Mouse (Mus musculus): Measurements from ENCODE around the gene Nup107. TPM values are rescaled to one million over a fixed set of nuclear protein-coding genes. Genes with fewer than 3 reads are reported as not detected.
"Not testable (repeated sequence)": the region's sequence is repeated elsewhere in the genome, so short reads cannot be mapped to it uniquely, and the experiment has no call there.

The Nup107 gene
- polyA plus RNA-seq, 1 experiment from 2014 or later, result 45.2 TPM

DNA sequence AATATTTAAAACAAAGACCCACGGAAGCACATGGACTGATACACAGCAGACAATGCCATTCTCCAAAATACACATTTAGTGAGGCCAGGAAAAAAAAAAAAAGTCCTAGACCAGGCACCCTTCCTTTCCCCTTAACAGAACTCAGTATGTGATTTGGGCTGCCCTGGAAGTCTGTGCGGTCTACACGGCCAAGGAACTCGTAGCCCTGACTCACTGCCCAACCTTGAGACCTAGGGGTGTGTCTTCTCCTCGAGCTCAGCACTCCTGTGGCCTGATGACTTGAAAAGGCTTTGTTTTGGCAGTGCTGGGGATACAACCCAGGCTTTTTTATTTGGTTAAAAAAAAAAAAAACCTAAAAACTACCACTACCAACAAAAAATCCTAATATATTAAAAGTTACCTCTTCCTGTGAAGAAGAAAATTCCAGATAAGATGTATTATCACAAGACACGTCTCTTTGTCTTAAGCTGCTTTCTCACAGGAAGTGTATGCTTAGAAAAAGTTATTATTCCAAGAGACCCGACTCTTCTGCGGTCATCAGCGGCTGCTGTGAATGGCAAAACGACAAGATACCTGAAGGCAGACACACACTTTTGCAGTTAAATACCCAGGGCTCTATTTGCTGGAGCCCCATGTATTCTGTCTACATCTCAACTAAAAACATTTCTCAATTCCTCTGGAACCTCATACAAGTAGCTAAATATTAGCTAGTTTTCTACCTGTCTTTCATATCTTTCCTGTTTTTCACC is 58.2 kb downstream of the Nup107 start:
- not testable (repeated sequence) for H3K9ac ChIP-seq (replicated peaks; ENCODE audit: low read length); H3K27me3 ChIP-seq (ENCODE audit: control insufficient read depth, insufficient read depth, low read length); H3K4me3 ChIP-seq (replicated peaks; ENCODE audit: low read depth, low read length); H3K4me2 ChIP-seq (ENCODE audit: low read length); H3K9me3 ChIP-seq (ENCODE audit: control insufficient read depth, low read length); DNase-seq; H3K27ac ChIP-seq (replicated peaks; ENCODE audit: low read depth, low read length); ATAC-seq (ENCODE audit: low FRiP score, low TSS enrichment); H3K4me1 ChIP-seq (ENCODE audit: control insufficient read depth, insufficient read depth, low read length)
- H3K36me3 ChIP-seq (ENCODE audit: control insufficient read depth, insufficient read depth, low read length), result peaks cover 37% of the 10 kb centered on the region
- WGBS, result 90% methylated on average over 9 of the region's 10 CpGs

DNA sequence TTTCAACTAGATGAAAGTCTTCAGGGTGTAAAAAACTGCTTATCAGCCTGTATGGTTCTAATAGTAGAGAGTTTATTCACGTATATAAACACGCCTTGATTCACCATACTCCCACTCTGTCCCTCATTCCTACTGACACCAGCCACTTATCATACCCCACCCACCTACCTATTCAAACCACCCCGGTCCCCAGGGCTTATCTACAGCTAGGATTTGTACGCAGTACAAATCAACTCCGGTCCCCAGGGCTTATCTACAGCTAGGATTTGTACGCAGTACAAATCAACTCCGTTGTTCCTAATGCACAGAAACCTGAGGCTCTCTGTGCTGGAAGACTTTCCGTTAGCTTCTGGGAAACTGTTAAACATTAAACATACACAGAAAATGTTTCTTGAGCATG is 58.9 kb downstream of the Nup107 start:
- not testable (repeated sequence) for DNase-seq; H3K4me2 ChIP-seq (ENCODE audit: low read length); H3K4me3 ChIP-seq (replicated peaks; ENCODE audit: low read depth, low read length); H3K27ac ChIP-seq (replicated peaks; ENCODE audit: low read depth, low read length); H3K27me3 ChIP-seq (ENCODE audit: control insufficient read depth, insufficient read depth, low read length); H3K9me3 ChIP-seq (ENCODE audit: control insufficient read depth, low read length); H3K9ac ChIP-seq (replicated peaks; ENCODE audit: low read length); H3K4me1 ChIP-seq (ENCODE audit: control insufficient read depth, insufficient read depth, low read length); ATAC-seq (ENCODE audit: low FRiP score, low TSS enrichment)
- WGBS, result 91% methylated on average over 8 of the region's 8 CpGs
- peaks cover 30% of the 10 kb centered on the region for H3K36me3 ChIP-seq (ENCODE audit: control insufficient read depth, insufficient read depth, low read length)

DNA sequence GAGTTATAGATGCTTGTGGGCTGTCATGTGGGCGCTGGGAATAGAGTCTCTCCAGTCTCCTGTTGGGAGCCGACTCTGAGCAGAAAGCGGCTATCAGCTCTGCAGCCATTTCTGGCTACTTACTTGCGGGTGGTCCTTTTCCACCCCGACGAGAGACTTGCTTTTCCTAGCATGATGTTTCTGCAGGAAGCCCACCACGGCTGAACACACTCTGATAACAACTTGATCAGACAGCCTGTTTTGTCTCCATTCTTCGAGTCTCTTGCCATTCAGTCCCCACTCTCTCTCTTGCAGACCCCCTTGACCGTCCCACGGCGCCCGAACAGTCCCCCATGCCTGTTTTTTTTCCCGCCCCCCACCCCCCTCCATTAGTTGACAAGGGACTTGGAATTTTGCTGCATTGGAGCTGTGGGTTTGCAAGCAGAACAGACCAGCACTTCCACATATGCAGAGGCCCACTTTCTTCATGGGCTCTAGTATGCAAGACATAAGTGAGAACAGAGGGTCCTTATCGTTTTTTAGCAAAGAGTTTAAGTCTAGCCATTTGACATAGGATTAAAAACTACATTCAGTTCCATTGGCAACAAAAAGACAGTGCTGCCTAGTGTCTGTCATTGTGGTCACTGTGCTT is 59.4 kb downstream of the Nup107 start:
- Histone ChIP-seq H3K4me3 (replicated peaks; ENCODE audit: low read depth, low read length) (no peak overlapping the region), H3K4me1 (ENCODE audit: control insufficient read depth, insufficient read depth, low read length) (no peaks in the 10 kb centered on the region), H3K36me3 (ENCODE audit: control insufficient read depth, insufficient read depth, low read length) (peaks cover 25% of the 10 kb centered on the region), H3K9me3 (ENCODE audit: control insufficient read depth, low read length) (no peaks in the 10 kb centered on the region), H3K4me2 (ENCODE audit: low read length) (no peak overlapping the region), H3K27me3 (ENCODE audit: control insufficient read depth, insufficient read depth, low read length) (no peaks in the 10 kb centered on the region), H3K27ac (replicated peaks; ENCODE audit: low read depth, low read length) (no peak overlapping the region), H3K9ac (replicated peaks; ENCODE audit: low read length) (no peak overlapping the region)
- WGBS, result 87% methylated on average over 14 of the region's 14 CpGs
- ATAC-seq (ENCODE audit: low FRiP score, low TSS enrichment), result no peak
- DNase-seq, result no peak

DNA sequence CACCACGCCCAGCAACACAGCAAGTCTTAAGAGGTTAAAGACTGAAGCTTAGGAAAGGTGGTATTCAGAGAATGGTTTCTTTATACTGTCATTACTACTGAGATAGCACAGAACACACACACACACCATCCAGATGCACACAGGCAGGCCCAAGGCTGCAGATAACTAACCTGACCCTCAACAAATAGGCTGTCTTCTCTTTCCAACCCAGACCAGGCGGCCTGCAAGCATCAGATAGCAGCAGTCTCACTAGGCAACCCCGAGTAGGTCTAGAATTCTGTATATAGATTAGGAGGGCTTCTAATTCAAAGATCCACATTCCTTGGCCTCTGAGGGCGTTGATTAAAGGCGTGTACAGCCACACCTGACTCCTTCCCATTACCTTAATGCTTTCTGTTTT is 60.3 kb downstream of the Nup107 start:
- Histone ChIP-seq H3K36me3 (ENCODE audit: control insufficient read depth, insufficient read depth, low read length) (peaks cover 19% of the 10 kb centered on the region; the same call in 1 of the 2 replicates), H3K9me3 (ENCODE audit: control insufficient read depth, low read length) (no peaks in the 10 kb centered on the region), H3K9ac (replicated peaks; ENCODE audit: low read length) (no peak overlapping the region), H3K4me3 (replicated peaks; ENCODE audit: low read depth, low read length) (no peak overlapping the region), H3K27ac (replicated peaks; ENCODE audit: low read depth, low read length) (no peak overlapping the region), H3K4me1 (ENCODE audit: control insufficient read depth, insufficient read depth, low read length) (no peaks in the 10 kb centered on the region), H3K27me3 (ENCODE audit: control insufficient read depth, insufficient read depth, low read length) (no peaks in the 10 kb centered on the region), H3K4me2 (ENCODE audit: low read length) (no peak overlapping the region)
- DNase-seq (no peak), ATAC-seq (ENCODE audit: low FRiP score, low TSS enrichment) (no peak)
- WGBS, result 91% methylated on average over 5 of the region's 5 CpGs

DNA sequence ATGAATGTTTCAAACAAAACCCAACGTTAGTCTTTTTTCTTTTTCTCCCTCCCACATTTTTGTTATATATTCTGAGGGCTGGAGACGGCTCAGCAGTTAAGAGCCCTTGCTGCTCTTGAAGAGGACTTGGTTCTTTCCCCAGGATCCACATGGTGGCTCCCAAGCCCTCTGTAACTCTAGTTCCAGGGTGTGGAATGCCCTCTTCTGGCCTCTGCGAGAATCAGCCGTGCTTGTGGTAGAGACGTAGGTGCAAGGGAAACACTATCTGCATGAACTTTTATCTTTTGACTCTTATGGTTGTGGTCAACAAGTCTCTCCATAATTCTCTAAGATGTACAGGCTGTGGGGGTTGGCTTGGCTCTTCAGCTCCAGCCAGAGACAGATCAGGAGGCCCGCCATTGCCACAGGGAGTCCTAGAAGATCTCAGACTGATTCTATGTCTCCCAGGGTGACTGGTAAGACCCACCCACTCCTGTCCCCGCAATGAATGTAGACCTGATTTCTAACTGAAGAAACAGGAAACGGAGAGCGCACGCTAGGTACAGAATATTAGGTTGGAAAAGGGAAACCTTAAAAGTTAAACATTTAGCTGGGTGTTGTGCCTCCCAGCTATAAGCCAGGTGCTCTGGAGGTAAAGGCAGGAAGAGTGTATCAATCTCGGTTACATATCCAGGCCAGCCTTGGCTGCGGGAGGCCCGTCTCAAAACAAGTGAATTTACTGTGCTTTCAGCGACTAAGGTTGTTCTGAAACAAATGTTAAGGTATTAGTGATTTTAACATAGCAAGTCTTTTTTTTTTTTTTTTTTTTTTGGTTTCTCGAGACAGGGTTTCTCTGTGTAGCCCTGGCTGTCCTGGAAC is 61.0 kb downstream of the Nup107 start:
- H3K27me3 ChIP-seq (ENCODE audit: control insufficient read depth, insufficient read depth, low read length), result no peaks in the 10 kb centered on the region
- H3K4me1 ChIP-seq (ENCODE audit: control insufficient read depth, insufficient read depth, low read length), result no peaks in the 10 kb centered on the region
- H3K27ac ChIP-seq (replicated peaks; ENCODE audit: low read depth, low read length), result no peak overlapping the region
- H3K9ac ChIP-seq (replicated peaks; ENCODE audit: low read length), result no peak overlapping the region
- H3K9me3 ChIP-seq (ENCODE audit: control insufficient read depth, low read length), result no peaks in the 10 kb centered on the region
- no peak overlapping the region for H3K4me2 ChIP-seq (ENCODE audit: low read length)
- no peak for ATAC-seq (ENCODE audit: low FRiP score, low TSS enrichment)
- 66% methylated on average over 14 of the region's 15 CpGs for WGBS
- H3K4me3 ChIP-seq (replicated peaks; ENCODE audit: low read depth, low read length), result no peak overlapping the region
- H3K36me3 ChIP-seq (ENCODE audit: control insufficient read depth, insufficient read depth, low read length), result peaks cover 11% of the 10 kb centered on the region; the same call in 1 of the 2 replicates
- DNase-seq, result peak; percentile 34

DNA sequence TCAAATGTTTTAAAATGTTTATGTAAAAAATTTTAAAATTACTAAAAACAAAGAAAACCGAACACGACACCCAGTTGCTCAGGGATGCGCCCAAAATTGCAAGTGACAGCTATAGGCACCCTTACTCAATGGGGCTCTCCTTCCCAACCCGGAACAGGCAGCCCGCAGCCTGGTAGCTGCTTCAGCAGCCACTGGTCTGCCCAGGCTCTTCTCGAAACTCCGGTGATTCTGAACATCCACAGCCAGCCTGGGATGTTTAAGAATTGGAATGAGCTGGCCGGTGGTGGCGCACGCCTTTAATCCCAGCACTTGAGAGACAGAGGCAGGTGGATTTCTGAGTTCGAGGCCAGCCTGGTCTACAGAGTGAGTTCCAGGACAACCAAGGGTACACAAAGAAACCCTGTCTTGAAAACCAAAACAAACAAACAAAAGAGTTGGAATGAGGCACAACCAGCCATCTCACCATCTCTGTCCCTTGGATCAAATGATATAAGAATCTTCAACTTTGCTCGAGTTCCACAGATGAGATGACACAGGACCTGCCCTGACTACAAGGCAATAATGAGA is 61.8 kb downstream of the Nup107 start:
- Histone ChIP-seq H3K9me3 (ENCODE audit: control insufficient read depth, low read length) (no peaks in the 10 kb centered on the region), H3K9ac (replicated peaks; ENCODE audit: low read length) (no peak overlapping the region), H3K4me2 (ENCODE audit: low read length) (no peak overlapping the region), H3K36me3 (ENCODE audit: control insufficient read depth, insufficient read depth, low read length) (peaks cover 7% of the 10 kb centered on the region; the same call in 1 of the 2 replicates), H3K4me1 (ENCODE audit: control insufficient read depth, insufficient read depth, low read length) (no peaks in the 10 kb centered on the region), H3K27me3 (ENCODE audit: control insufficient read depth, insufficient read depth, low read length) (no peaks in the 10 kb centered on the region), H3K27ac (replicated peaks; ENCODE audit: low read depth, low read length) (no peak overlapping the region), H3K4me3 (replicated peaks; ENCODE audit: low read depth, low read length) (no peak overlapping the region)
- ATAC-seq (ENCODE audit: low FRiP score, low TSS enrichment) (no peak), DNase-seq (no peak)
- WGBS, result 94% methylated on average over 12 of the region's 12 CpGs

DNA sequence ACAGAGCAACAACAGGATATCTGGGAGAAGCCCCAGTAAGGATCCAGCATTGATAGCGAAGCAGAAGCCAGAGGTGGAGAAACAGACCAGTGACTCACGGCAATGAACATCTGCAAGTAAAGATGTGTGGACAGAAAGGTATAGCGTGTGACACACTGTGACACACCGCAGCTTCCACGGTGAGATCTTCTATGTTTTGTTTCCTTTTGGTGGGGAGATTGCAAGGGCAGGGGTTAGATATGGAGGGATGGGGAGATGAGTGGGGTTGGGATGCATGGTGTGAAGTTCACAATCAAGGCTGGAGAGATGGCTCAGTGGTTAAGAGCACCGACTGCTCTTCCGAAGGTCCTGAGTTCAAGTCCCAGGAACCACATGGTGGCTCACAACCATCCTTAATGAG is 62.4 kb downstream of the Nup107 start:
- Histone ChIP-seq H3K9ac (replicated peaks; ENCODE audit: low read length) (no peak overlapping the region), H3K4me2 (ENCODE audit: low read length) (no peak overlapping the region)
- WGBS, result 97% methylated on average over 7 of the region's 7 CpGs

DNA sequence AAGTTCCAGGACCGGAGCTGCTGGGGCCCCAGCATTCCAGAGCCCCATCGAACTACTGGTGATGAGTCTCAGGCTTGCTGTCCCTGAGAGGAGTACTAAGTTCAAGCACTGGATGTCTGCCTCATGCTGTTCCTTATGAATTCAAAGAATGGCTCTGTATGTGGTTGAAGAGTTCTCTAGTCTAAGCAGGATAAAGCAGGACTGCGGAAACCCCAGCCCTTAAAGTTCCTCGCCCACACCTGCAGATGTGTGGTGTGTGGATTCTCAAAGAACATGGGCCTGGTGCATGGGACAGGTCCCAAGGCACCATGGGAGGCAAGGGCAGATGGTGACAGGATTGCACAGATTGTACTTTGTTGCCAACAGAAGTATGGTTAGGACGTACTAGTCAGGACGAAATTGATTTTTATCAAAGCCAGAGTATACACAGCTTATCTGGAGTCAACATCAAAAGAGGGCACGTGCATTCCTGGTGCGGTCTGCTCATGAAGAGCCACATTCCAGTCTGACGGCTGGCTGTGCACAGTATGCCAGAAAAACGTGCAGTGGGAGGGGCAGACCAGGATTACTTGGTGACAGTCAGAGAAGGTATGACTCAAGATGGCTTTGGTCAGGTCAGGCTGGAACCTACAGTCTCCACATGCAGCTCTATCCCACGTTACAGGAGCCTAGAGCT is 63.2 kb downstream of the Nup107 start:
- H3K9me3 ChIP-seq (ENCODE audit: control insufficient read depth, low read length), result no peaks in the 10 kb centered on the region
- DNase-seq (no peak), ATAC-seq (ENCODE audit: low FRiP score, low TSS enrichment) (no peak)
- H3K27ac ChIP-seq (replicated peaks; ENCODE audit: low read depth, low read length), result no peak overlapping the region
- H3K4me2 ChIP-seq (ENCODE audit: low read length), result no peak overlapping the region
- no peak overlapping the region for H3K4me3 ChIP-seq (replicated peaks; ENCODE audit: low read depth, low read length)
- H3K36me3 ChIP-seq (ENCODE audit: control insufficient read depth, insufficient read depth, low read length), result 0 out of 2 replicates have a peak, but pooled peaks cover 2% of the 10 kb centered on the region
- H3K27me3 ChIP-seq (ENCODE audit: control insufficient read depth, insufficient read depth, low read length), result no peaks in the 10 kb centered on the region
- WGBS, result 84% methylated on average over 11 of the region's 11 CpGs
- no peak overlapping the region for H3K9ac ChIP-seq (replicated peaks; ENCODE audit: low read length)
- H3K4me1 ChIP-seq (ENCODE audit: control insufficient read depth, insufficient read depth, low read length), result no peaks in the 10 kb centered on the region

More for the DNA sequence above, 62.4 kb downstream of the Nup107 start:
- no peak overlapping the region for H3K27ac ChIP-seq (replicated peaks; ENCODE audit: low read depth, low read length)
- H3K4me1 ChIP-seq (ENCODE audit: control insufficient read depth, insufficient read depth, low read length), result no peaks in the 10 kb centered on the region
- no peaks in the 10 kb centered on the region for H3K9me3 ChIP-seq (ENCODE audit: control insufficient read depth, low read length)
- 0 out of 2 replicates have a peak, but pooled peaks cover 2% of the 10 kb centered on the region for H3K36me3 ChIP-seq (ENCODE audit: control insufficient read depth, insufficient read depth, low read length)
- no peak overlapping the region for H3K4me3 ChIP-seq (replicated peaks; ENCODE audit: low read depth, low read length)
- DNase-seq (no peak), ATAC-seq (ENCODE audit: low FRiP score, low TSS enrichment) (no peak)
- H3K27me3 ChIP-seq (ENCODE audit: control insufficient read depth, insufficient read depth, low read length), result no peaks in the 10 kb centered on the region
